Mouse (Mus musculus) heart, embryonic 15.5 days (tissue): Measurements from ENCODE around the gene Kcnq1. TPM values are rescaled to one million over a fixed set of nuclear protein-coding genes. Genes with fewer than 3 reads are reported as not detected.

Source experiments
- ATAC-seq: fragments of 200-750 bp; cut with Nextera tagmentation; replicated peaks from 2 replicates; pipeline ENCODE4 v1.8.0; 2017; ENCODE audit warnings: low read depth, moderate TSS enrichment; ENCODE audit not compliant: insufficient number of reproducible peaks, insufficient read depth, low FRiP score
- H3K27ac ChIP-seq: fragments of 300-500 bp; sonication (generic); 2 replicates; pipeline ENCODE4 v1.5.1; 2015; ENCODE audit warnings: mild to moderate bottlenecking, inconsistent platforms
- H3K27me3 ChIP-seq: fragments of 300-500 bp; sonication (generic); 2 replicates; pipeline ENCODE4 v1.6.1; 2015; ENCODE audit warnings: inconsistent platforms
- H3K36me3 ChIP-seq: fragments of 300-500 bp; sonication (generic); 2 replicates; pipeline ENCODE4 v1.6.1; 2015; ENCODE audit warnings: mild to moderate bottlenecking, inconsistent platforms
- H3K4me1 ChIP-seq: fragments of 300-500 bp; sonication (generic); replicated peaks from 2 replicates; pipeline ENCODE4 v1.6.1; 2015; ENCODE audit warnings: inconsistent platforms
- H3K4me2 ChIP-seq: fragments of 300-500 bp; sonication (generic); 2 replicates; pipeline ENCODE4 v1.6.1; 2015; ENCODE audit warnings: inconsistent platforms, mild to moderate bottlenecking, moderate library complexity
- H3K4me3 ChIP-seq: fragments of 300-500 bp; sonication (generic); 2 replicates; pipeline ENCODE4 v1.5.1; 2015; ENCODE audit warnings: mild to moderate bottlenecking, inconsistent platforms
- H3K9ac ChIP-seq: fragments of 300-500 bp; sonication (generic); 2 replicates; pipeline ENCODE4 v1.6.1; 2015; ENCODE audit warnings: mild to moderate bottlenecking, inconsistent platforms
- H3K9me3 ChIP-seq: fragments of 300-500 bp; sonication (generic); replicated peaks from 2 replicates; pipeline ENCODE4 v1.6.1; 2016; ENCODE audit warnings: inconsistent platforms
- WGBS: fragments of 180-500 bp; shearing (Covaris S2); methylation state at CpG from one replicate; pipeline ENCODE4 v1.1.7; 2015; ENCODE audit warnings: mixed read lengths; 5-methylcytosine and 5-hydroxymethylcytosine counted together
- polyA plus RNA-seq: library from polyadenylated mRNA; unstranded; fragments of >200 nt; fragmentation: Nextera tagmentation; extraction: Ambion mirVana; gene quantifications from 2 replicates; pipeline ENCODE4 v1.2.1, GENCODE M21; 2015

Kcnq1 gene
- polyA plus RNA-seq, 1 experiment from 2014 or later = 27.5 TPM

DNA sequence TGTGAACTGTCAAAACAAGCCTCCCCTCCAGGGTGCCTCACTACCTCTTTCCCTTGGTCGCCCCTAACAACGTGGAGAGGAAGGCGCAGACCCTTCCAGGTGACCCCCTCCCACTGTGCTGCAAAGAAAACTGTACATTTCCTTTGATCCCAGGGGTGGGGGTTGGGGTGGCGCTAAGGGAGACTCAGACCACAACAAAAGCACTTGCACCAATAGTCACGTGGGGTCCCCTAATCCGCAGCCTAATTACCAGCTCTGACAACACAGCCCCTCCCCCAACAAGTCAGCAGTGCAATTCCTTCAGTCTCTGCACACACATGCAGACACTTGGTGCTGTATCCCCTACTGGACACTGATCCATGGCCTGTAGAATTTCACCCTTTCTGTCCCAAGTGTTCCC is 361.6 kb downstream of the Kcnq1 start:
- Histone ChIP-seq H3K36me3 (no peaks in the 10 kb centered on the region), H3K4me3 (no peak overlapping the region), H3K27me3 (peaks cover 2% of the 10 kb centered on the region; the same call in 1 of the 2 replicates), H3K27ac (no peak overlapping the region), H3K9me3 (no peaks in the 10 kb centered on the region), H3K4me2 (no peak overlapping the region), H3K9ac (no peak overlapping the region), H3K4me1 (peaks cover 32% of the 10 kb centered on the region)
- ATAC-seq = no peak
- 25% methylated on average over 6 of the region's 6 CpGs for WGBS

- Histone ChIP-seq H3K4me1 (peaks cover 17% of the 10 kb centered on the region), H3K27me3 (peaks cover 2% of the 10 kb centered on the region; the same call in 1 of the 2 replicates), H3K9me3 (no peaks in the 10 kb centered on the region), H3K4me2 (no peak overlapping the region), H3K36me3 (no peaks in the 10 kb centered on the region), H3K27ac (no peak overlapping the region), H3K4me3 (no peak overlapping the region), H3K9ac (no peak overlapping the region)
- ATAC-seq = no peak; the same call in 1 of the 2 replicates
- WGBS = 10% methylated on average over 8 of the region's 8 CpGs
Measured at GRCm38 (mm10) chr7:143469946-143470345, 363.8 kb downstream of the Kcnq1 start.

- H3K27ac ChIP-seq = no peak within 1 kb of the TSS
- H3K9me3 ChIP-seq = no peaks in the 10 kb centered on the region
- no peak within 1 kb of the TSS for H3K9ac ChIP-seq
- H3K27me3 ChIP-seq = peaks cover 9% of the 10 kb centered on the region
- peak within 1 kb of the TSS; percentile 0; the same call in 1 of the 2 replicates for H3K4me2 ChIP-seq
- 25% methylated on average over 4 of the region's 4 CpGs for WGBS
- no peak within 1 kb of the TSS for H3K4me3 ChIP-seq
- H3K36me3 ChIP-seq = no peaks in the 10 kb centered on the region
- peaks cover 4% of the 10 kb centered on the region for H3K4me1 ChIP-seq
- ATAC-seq = no peak
Measured at GRCm38 (mm10) chr7:143473347-143474101, 367.4 kb downstream of the Kcnq1 start, which contains the start of gene Slc22a18. Gene Slc22a18, plus strand, starts transcription at chr7:143473736.

DNA sequence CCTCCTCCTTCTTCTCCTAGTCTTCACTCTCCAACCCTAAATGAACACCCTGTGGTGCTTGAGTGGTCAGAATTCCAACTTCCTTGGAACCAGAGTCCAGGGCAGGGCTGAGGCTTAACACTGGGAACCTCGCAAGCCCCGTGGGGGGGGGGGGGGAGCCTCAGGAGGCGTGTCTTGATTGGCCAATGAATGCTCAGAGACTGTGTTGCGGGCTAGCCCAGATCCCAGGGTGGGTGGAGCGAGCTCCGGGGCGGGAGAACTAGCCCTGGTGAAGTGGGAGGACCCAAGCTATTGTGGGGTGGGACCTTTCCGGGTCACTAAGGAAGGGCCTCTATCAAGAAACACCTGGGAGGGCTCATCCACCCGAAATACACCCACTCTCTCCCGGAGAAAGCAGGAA is 368.6 kb downstream of the Kcnq1 start:
- ATAC-seq = no peak
- Histone ChIP-seq H3K36me3 (no peaks in the 10 kb centered on the region), H3K4me3 (no peak overlapping the region), H3K4me1 (peaks cover 1% of the 10 kb centered on the region), H3K9ac (no peak overlapping the region), H3K27ac (no peak overlapping the region), H3K9me3 (no peaks in the 10 kb centered on the region), H3K4me2 (no peak overlapping the region), H3K27me3 (peaks cover 13% of the 10 kb centered on the region)
- WGBS = 32% methylated on average over 10 of the region's 10 CpGs

DNA sequence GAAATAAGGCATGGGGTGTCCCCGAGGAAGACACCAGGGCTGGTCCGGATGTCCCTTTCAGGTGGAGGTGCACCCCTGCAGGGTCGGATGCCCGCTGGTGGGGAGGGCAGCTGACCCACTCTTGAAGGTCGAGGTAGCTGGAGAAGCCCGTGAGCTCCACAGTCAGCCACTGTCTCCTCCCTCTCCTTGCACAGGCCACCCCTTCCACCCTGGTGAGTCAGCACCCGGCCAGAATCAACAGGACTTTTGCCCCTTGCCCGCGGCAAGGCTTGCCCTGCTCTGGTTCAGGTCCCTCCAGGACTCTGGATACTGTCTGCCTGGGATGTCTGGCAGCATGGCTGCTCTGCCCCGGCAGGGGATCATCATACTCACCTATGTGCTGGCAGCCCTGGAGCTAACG is 369.7 kb downstream of the Kcnq1 start:
- 63% methylated on average over 11 of the region's 11 CpGs for WGBS
- Histone ChIP-seq H3K4me2 (no peak overlapping the region), H3K4me1 (no peaks in the 10 kb centered on the region), H3K9ac (no peak overlapping the region), H3K4me3 (no peak overlapping the region), H3K36me3 (no peaks in the 10 kb centered on the region), H3K27ac (no peak overlapping the region), H3K9me3 (no peaks in the 10 kb centered on the region), H3K27me3 (peaks cover 19% of the 10 kb centered on the region)
- ATAC-seq = no peak

Other genes starting within 250 kb of the Kcnq1 start
- gene Th, start 175.2 kb upstream of the Kcnq1 start, polyA plus RNA-seq = 0.54 and 8.9 TPM in 2 replicates
- gene Ascl2, start 137.1 kb upstream of the Kcnq1 start, polyA plus RNA-seq = 0.10 and 0.95 TPM in 2 replicates
- 2.4 and 3.7 TPM in 2 replicates for gene Tspan32, start 101.3 kb upstream of the Kcnq1 start, polyA plus RNA-seq
- 780 and 813 TPM in 2 replicates for gene Cd81, start 53.6 kb upstream of the Kcnq1 start, polyA plus RNA-seq
- 45.7 and 66.2 TPM in 2 replicates for gene Tssc4, start 37.1 kb upstream of the Kcnq1 start, polyA plus RNA-seq
- gene Trpm5, start 11.7 kb upstream of the Kcnq1 start, polyA plus RNA-seq = 3.8 and 4.7 TPM in 2 replicates